Mouse (Mus musculus): ENCODE results near the gene Socs1. TPM values are rescaled to one million over a fixed set of nuclear protein-coding genes. Genes with fewer than 3 reads are reported as not detected.
A peak's percentile ranks its signal among the peaks of the same experiment; 100 is the strongest.

The Socs1 gene
- 8.8 and 11.6 TPM in 2 replicates for polyA plus RNA-seq (2012; rRNA removed)

DNA sequence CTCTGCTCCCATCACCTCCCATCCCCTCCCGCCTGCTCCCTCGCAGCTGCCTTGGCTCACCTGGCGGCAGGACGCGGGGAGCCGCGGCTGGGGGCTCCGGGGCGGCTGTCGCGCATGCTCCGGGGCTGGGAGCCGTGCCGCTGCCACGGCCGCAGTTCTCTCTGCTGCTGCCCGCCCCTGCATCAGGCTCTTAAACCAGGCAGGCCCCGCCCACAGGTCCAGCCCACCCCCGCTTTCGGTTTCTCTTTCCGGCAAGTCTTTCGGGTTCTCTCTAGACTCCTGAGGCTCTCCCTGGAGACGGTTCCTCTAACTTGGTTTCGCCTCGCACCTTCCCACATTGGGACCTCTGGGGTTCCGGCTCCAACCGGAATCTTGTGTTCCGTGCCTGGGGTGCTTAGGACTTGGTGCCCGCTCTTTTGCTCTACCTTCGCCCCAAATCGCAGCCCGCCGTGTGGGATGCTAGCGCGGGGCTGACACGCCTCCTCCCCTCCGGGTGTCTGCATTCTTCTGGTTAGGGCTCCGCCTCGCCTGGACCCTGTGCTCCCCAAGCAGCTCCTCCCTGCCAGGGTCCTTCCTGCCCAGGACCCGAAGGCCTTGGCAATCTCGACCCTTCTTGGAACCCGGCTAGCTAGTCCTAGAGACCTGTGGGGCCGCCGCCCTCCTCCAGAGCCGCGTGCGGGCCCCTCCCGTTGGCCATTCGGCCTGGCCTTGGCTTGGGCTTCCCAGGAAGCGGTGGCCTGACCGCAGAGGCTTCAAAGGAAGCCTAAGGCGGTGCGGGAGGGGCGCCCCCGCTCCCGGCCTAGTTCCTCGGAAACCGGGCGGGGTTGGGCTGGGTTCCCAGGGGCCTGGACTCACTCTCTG, at the start of gene Socs1:
TSS of gene Socs1 (minus strand) at position 166 of the 861 bp plus-strand sequence.
- under 1% methylated on average over 59 of the region's 59 CpGs for WGBS
- TF ChIP-seq POLR2A (IDR thresholded peaks at IDR 0.05; ENCODE audit: borderline replicate concordance, extremely low read depth, low read depth, low read length) (peak; percentile 86), CTCF (IDR thresholded peaks at IDR 0.05; ENCODE audit: insufficient read depth, low read length) (no peak)
- Histone ChIP-seq H3K4me3 (replicated peaks; ENCODE audit: extremely low read depth, low read depth, low read length) (peak within 1 kb of the TSS; percentile 96), H3K4me1 (ENCODE audit: control insufficient read depth, insufficient read depth, low read length) (peaks cover 2% of the 10 kb centered on the region)
- DNase-seq: peak; percentile 85

DNA sequence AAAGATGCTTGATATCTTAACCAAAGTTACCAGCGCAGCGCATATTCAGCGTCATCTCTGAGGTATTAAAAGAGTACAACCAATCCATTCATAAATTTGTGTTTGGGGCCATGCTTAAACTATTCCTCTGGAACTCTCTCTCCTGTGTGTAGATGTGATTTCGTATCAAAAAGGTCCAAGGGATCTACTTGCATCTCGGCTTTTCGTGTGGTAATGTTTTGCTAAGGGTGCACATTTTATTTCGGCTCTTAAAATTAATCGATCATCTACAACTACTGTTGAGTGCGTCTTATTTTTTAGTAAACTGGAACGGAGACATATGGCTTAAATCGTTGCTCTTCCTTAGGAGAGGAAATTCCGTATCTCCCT, 49.2 kb upstream of the Socs1 start:
- no peak for TF ChIP-seq POLR2A (IDR thresholded peaks at IDR 0.05; ENCODE audit: borderline replicate concordance, extremely low read depth, low read depth, low read length)
- no peak for TF ChIP-seq CTCF (IDR thresholded peaks at IDR 0.05; ENCODE audit: insufficient read depth, low read length)

GRCm38 (mm10) chr16:10828461-10828805, 43.1 kb upstream of the Socs1 start:
- no peaks in the 10 kb centered on the region for H3K4me1 ChIP-seq (ENCODE audit: control insufficient read depth, insufficient read depth, low read length)
- WGBS: 80% methylated on average over 4 of the region's 4 CpGs
- TF ChIP-seq CTCF (IDR thresholded peaks at IDR 0.05; ENCODE audit: insufficient read depth, low read length) (no peak), POLR2A (IDR thresholded peaks at IDR 0.05; ENCODE audit: borderline replicate concordance, extremely low read depth, low read depth, low read length) (no peak)
- no peak for DNase-seq
- no peak overlapping the region for H3K4me3 ChIP-seq (replicated peaks; ENCODE audit: extremely low read depth, low read depth, low read length)

More for the DNA sequence above, 49.2 kb upstream of the Socs1 start:
- 2% methylated on average over 12 of the region's 12 CpGs for WGBS
- no peak for DNase-seq
- Histone ChIP-seq H3K4me3 (replicated peaks; ENCODE audit: extremely low read depth, low read depth, low read length) (no peak overlapping the region), H3K4me1 (ENCODE audit: control insufficient read depth, insufficient read depth, low read length) (peaks cover 10% of the 10 kb centered on the region)

DNA sequence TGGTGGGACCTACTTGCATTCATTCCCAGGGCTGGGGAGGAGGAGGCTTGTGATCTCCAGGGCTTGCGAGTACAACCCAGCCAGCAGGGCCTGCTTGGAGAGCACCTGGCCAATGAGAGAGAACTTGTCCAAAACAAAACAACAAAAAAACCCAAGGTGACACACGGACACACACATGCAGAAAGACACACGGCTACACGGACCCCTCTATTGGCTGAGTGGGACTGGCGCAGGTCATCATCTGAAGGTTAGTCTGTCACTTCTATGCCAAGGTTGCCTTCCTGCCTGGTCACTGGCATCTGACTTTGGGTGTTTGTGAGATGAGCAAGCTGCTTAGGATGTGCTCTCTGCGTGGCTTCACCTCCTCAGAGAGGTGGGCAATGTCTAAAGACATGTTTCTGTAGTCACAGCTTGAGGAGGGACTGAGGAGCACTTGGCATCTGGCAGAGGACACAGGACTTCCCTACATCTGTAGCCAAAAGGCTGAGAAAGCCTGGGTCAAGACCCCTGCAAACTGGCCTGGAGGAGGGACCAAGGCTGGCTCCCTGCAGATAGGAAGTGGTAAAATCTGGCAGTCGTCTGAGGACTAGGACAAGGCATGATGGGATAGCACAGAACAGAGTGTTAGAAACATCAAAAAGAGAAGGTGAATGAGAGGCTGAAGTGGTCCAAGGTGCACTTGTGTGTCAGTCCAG, 42.6 kb upstream of the Socs1 start:
- DNase-seq: no peak
- Histone ChIP-seq H3K4me3 (replicated peaks; ENCODE audit: extremely low read depth, low read depth, low read length) (no peak overlapping the region), H3K4me1 (ENCODE audit: control insufficient read depth, insufficient read depth, low read length) (no peaks in the 10 kb centered on the region)
- WGBS: 80% methylated on average over 7 of the region's 7 CpGs
- TF ChIP-seq POLR2A (IDR thresholded peaks at IDR 0.05; ENCODE audit: borderline replicate concordance, extremely low read depth, low read depth, low read length) (no peak), CTCF (IDR thresholded peaks at IDR 0.05; ENCODE audit: insufficient read depth, low read length) (no peak)

DNA sequence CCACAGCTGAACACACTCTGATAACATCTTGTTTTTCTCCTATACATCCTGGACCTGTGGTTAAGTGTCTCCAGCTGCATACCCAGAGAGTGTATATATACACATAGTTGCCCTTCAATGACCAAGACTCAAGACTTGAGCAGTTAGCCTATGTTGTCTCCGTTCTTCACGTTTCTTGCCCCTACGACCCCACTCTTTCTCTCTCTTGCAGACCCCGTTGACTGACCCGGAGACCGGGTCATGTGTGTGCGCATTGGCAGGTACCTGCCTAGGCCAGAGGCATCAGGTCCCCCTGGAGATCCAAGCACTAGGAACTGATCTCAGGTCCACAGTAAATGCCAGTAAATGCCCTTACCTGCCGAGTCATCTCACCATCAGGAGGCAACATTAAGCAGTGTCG, 41.9 kb upstream of the Socs1 start:
- DNase-seq: no peak
- no peak for TF ChIP-seq POLR2A (IDR thresholded peaks at IDR 0.05; ENCODE audit: borderline replicate concordance, extremely low read depth, low read depth, low read length)
- no peak for TF ChIP-seq CTCF (IDR thresholded peaks at IDR 0.05; ENCODE audit: insufficient read depth, low read length)
- WGBS: 88% methylated on average over 9 of the region's 9 CpGs
- Histone ChIP-seq H3K4me1 (ENCODE audit: control insufficient read depth, insufficient read depth, low read length) (no peaks in the 10 kb centered on the region), H3K4me3 (replicated peaks; ENCODE audit: extremely low read depth, low read depth, low read length) (no peak overlapping the region)

DNA sequence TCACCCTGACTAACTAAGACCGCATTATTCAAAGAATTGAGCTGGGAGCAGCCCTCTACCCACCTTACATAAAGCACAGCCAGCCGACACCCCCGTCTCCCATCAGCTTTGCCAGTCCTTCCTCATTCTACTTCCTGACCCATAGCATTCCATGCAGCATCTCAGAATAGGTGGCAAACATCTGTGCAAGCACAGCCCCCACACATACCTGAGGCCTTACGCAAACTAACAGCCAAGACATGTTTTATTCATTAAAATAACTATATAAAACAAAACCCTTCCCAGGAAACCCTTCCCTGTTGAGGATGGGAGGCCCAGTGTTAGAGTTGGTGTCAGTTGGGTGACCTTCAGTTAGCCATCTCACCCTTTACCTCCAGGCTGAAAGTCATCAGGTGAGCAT, 40.5 kb upstream of the Socs1 start:
- DNase-seq: no peak
- WGBS: 84% methylated on average over 4 of the region's 4 CpGs
- Histone ChIP-seq H3K4me1 (ENCODE audit: control insufficient read depth, insufficient read depth, low read length) (no peaks in the 10 kb centered on the region), H3K4me3 (replicated peaks; ENCODE audit: extremely low read depth, low read depth, low read length) (no peak overlapping the region)
- no peak for TF ChIP-seq CTCF (IDR thresholded peaks at IDR 0.05; ENCODE audit: insufficient read depth, low read length)
- no peak for TF ChIP-seq POLR2A (IDR thresholded peaks at IDR 0.05; ENCODE audit: borderline replicate concordance, extremely low read depth, low read depth, low read length)

GRCm38 (mm10) chr16:10824536-10824935, 39.2 kb upstream of the Socs1 start:
- Histone ChIP-seq H3K4me1 (ENCODE audit: control insufficient read depth, insufficient read depth, low read length) (no peaks in the 10 kb centered on the region), H3K4me3 (replicated peaks; ENCODE audit: extremely low read depth, low read depth, low read length) (no peak overlapping the region)
- TF ChIP-seq CTCF (IDR thresholded peaks at IDR 0.05; ENCODE audit: insufficient read depth, low read length): no peak
- no peak for TF ChIP-seq POLR2A (IDR thresholded peaks at IDR 0.05; ENCODE audit: borderline replicate concordance, extremely low read depth, low read depth, low read length)
- WGBS: 79% methylated on average over 1 of the region's 1 CpGs
- DNase-seq: no peak

DNA sequence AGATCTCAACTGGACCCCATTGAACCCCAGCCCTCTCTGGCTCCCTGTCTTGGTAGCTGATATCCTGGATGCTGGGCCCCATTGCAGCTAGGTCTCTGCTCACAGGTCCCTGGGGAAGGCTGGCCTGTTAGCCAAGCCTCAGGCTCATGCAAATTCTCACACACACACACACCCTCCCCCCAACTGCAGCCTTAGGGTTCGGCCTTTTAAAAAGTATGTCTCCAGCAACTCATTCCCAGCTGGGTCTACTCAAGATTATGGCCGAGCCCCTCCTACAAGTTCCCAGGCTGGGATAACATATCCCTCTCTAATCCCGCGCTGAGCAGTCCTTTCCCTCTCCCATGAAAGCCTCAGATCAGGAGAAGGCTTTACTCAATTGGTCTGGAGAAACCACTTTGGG, 36.1 kb upstream of the Socs1 start:
- Histone ChIP-seq H3K4me1 (ENCODE audit: control insufficient read depth, insufficient read depth, low read length) (no peaks in the 10 kb centered on the region), H3K4me3 (replicated peaks; ENCODE audit: extremely low read depth, low read depth, low read length) (no peak overlapping the region)
- DNase-seq: no peak
- TF ChIP-seq POLR2A (IDR thresholded peaks at IDR 0.05; ENCODE audit: borderline replicate concordance, extremely low read depth, low read depth, low read length) (no peak), CTCF (IDR thresholded peaks at IDR 0.05; ENCODE audit: insufficient read depth, low read length) (no peak)
- WGBS: 80% methylated on average over 4 of the region's 4 CpGs

DNA sequence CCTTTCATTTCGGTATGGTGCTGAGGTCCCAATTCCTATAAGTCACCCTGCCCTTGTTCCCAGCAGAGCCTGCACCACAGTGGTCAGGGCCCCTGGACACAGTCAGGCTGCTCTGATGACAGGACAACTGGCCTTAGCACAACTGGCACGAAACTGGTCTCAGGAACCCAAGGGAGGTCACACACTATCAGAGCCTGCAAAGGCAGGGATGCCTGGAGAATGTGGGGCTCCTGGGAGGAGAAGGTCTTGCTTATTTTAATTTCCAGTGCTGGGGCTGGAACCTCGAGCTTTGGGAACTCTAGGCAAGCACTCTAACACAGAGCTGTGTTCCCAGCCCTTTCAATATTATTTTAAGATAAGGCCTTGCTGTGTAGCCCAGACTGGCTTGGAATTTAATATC, 34.6 kb upstream of the Socs1 start:
- 69% methylated on average over 3 of the region's 3 CpGs for WGBS
- TF ChIP-seq POLR2A (IDR thresholded peaks at IDR 0.05; ENCODE audit: borderline replicate concordance, extremely low read depth, low read depth, low read length): no peak
- no peak overlapping the region for H3K4me3 ChIP-seq (replicated peaks; ENCODE audit: extremely low read depth, low read depth, low read length)
- no peaks in the 10 kb centered on the region for H3K4me1 ChIP-seq (ENCODE audit: control insufficient read depth, insufficient read depth, low read length)
- no peak for DNase-seq

Measured in lung, adult 2 months (tissue).